Mouse (Mus musculus) forebrain, embryonic 11.5 days (tissue): ENCODE measurements at regions not wholly inside any gene's neighbourhood (a gene's known extent, or its start where the extent isn't known, plus 50 kb on each side); places are given as distances from the start of the nearest gene placed in this dataset.
"Not testable (repeated sequence)": the region's sequence is repeated elsewhere in the genome, so short reads cannot be mapped to it uniquely, and the experiment has no call there.

Source experiments
- ATAC-seq: fragments of 200-750 bp; cut with Nextera tagmentation; replicated peaks from 2 replicates; pipeline ENCODE4 v1.8.0; 2017; ENCODE audit warnings: moderate TSS enrichment; ENCODE audit not compliant: low FRiP score
- DNase-seq: peaks from one replicate; pipeline ENCODE4 v3.0.0-alpha.2; 2017; ENCODE audit warnings: low spot score
- H3K27ac ChIP-seq: fragments of 300-500 bp; sonication (generic); 2 replicates; pipeline ENCODE4 v1.5.1; 2014; ENCODE audit warnings: low read depth, low read length
- H3K27me3 ChIP-seq: fragments of 300-500 bp; sonication (generic); 2 replicates; pipeline ENCODE4 v1.6.1; 2014; ENCODE audit warnings: mild to moderate bottlenecking, low read length, mixed read lengths; ENCODE audit not compliant: control insufficient read depth, insufficient read depth
- H3K36me3 ChIP-seq: fragments of 300-500 bp; sonication (generic); 2 replicates; pipeline ENCODE4 v1.6.1; 2014; ENCODE audit warnings: mild to moderate bottlenecking, low read length, moderate library complexity, mixed read lengths; ENCODE audit not compliant: control insufficient read depth, insufficient read depth
- H3K4me1 ChIP-seq: fragments of 300-500 bp; sonication (generic); replicated peaks from 2 replicates; pipeline ENCODE4 v1.6.1; 2014; ENCODE audit warnings: low read length, mixed read lengths; ENCODE audit not compliant: control insufficient read depth, insufficient read depth
- H3K4me2 ChIP-seq: fragments of 300-500 bp; sonication (generic); 2 replicates; pipeline ENCODE4 v1.6.1; 2014; ENCODE audit warnings: low read depth, mild to moderate bottlenecking, low read length, moderate library complexity, mixed read lengths; ENCODE audit not compliant: severe bottlenecking
- H3K4me3 ChIP-seq: fragments of 300-500 bp; sonication (generic); 2 replicates; pipeline ENCODE4 v1.5.1; 2014; ENCODE audit warnings: low read depth, low read length
- H3K9ac ChIP-seq: fragments of 300-500 bp; sonication (generic); 2 replicates; pipeline ENCODE4 v1.6.1; 2014; ENCODE audit warnings: low read length
- H3K9me3 ChIP-seq: fragments of 300-500 bp; sonication (generic); 2 replicates; pipeline ENCODE4 v1.6.1; 2016; ENCODE audit warnings: low read length, mixed read lengths; ENCODE audit not compliant: control insufficient read depth
- WGBS: fragments of 180-500 bp; shearing (Covaris S2); extraction: QIAGEN DNeasy Blood & Tissue Kit; methylation state at CpG from one replicate; pipeline ENCODE4 v1.1.7; 2014; 5-methylcytosine and 5-hydroxymethylcytosine counted together

DNA sequence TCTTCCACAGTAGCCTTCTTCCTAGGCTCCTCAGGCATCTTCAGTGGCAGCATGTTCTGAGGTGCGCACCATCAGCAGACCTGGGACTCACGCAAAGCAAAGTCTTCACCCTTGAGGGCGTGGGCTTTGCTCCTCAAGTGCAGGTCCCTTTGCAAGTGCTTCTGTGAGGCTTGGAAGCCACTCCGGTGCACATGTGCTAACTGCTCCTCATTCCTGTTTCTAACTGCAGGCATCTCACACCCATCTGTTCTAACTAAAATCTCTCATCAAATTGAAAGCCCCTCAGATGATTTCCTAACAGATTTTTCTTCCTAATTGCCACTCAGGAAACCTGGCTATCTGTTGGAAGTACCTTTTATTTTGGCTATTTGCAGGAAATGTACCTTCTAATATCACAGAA is 278.9 kb downstream of the Med10 start:
- Histone ChIP-seq H3K4me3 (no peak overlapping the region), H3K4me2 (no peak overlapping the region), H3K9me3 (no peaks in the 10 kb centered on the region), H3K9ac (no peak overlapping the region), H3K36me3 (no peaks in the 10 kb centered on the region), H3K27ac (no peak overlapping the region), H3K27me3 (no peaks in the 10 kb centered on the region), H3K4me1 (no peaks in the 10 kb centered on the region)
- WGBS = 90% methylated on average over 4 of the region's 4 CpGs
- ATAC-seq (no peak), DNase-seq (no peak)

DNA sequence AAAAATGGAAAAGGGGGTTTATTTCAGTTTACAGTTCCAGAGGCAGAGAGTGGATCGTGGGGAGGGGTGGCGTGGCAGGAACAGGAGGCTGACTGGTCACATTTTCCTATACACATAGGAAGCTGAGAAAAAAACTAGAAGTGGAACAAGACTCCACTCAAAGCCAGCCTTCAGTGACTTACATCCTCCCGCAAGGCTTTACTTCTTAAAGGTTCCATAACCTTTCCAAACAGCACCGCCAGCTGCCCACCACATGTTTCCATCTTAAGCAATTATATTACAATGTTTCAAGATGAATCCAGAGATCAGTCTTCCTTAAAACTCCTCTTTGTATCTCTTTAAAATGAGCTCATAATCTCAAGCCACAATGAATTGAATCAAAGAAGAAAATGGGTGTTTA is 290.7 kb downstream of the Med10 start:
- H3K9ac ChIP-seq = no peak overlapping the region
- H3K27me3 ChIP-seq = no peaks in the 10 kb centered on the region
- WGBS = 84% methylated on average over 4 of the region's 4 CpGs
- H3K4me1 ChIP-seq = no peaks in the 10 kb centered on the region
- no peaks in the 10 kb centered on the region for H3K9me3 ChIP-seq
- H3K27ac ChIP-seq = no peak overlapping the region
- no peaks in the 10 kb centered on the region for H3K36me3 ChIP-seq
- no peak for DNase-seq
- H3K4me3 ChIP-seq = no peak overlapping the region
- ATAC-seq = no peak
- no peak overlapping the region for H3K4me2 ChIP-seq

DNA sequence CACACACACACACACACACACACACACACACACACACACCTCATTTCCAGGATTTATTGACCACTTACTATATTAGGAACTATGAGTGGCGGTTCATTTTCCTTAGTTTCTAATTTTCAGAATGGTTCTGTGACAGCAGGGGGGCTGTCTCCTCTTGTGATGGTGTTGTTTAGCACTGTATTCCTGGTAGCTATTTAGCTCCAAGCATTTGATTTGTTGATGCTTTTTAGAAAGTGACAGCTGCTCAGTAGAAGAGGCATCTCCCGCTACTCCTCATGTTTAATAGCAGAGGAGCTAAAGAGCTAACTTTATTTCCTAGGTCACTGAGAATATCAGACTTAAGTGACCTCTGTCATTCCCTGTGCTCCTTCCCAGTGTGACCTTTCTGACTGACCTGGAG is 291.8 kb downstream of the Med10 start:
- DNase-seq = no peak
- H3K9ac ChIP-seq = no peak overlapping the region
- H3K27me3 ChIP-seq = no peaks in the 10 kb centered on the region
- ATAC-seq = no peak
- no peaks in the 10 kb centered on the region for H3K9me3 ChIP-seq
- 66% methylated on average over 2 of the region's 2 CpGs for WGBS
- no peaks in the 10 kb centered on the region for H3K36me3 ChIP-seq
- H3K4me1 ChIP-seq = no peaks in the 10 kb centered on the region
- no peak overlapping the region for H3K27ac ChIP-seq
- H3K4me2 ChIP-seq = no peak overlapping the region
- H3K4me3 ChIP-seq = no peak overlapping the region

DNA sequence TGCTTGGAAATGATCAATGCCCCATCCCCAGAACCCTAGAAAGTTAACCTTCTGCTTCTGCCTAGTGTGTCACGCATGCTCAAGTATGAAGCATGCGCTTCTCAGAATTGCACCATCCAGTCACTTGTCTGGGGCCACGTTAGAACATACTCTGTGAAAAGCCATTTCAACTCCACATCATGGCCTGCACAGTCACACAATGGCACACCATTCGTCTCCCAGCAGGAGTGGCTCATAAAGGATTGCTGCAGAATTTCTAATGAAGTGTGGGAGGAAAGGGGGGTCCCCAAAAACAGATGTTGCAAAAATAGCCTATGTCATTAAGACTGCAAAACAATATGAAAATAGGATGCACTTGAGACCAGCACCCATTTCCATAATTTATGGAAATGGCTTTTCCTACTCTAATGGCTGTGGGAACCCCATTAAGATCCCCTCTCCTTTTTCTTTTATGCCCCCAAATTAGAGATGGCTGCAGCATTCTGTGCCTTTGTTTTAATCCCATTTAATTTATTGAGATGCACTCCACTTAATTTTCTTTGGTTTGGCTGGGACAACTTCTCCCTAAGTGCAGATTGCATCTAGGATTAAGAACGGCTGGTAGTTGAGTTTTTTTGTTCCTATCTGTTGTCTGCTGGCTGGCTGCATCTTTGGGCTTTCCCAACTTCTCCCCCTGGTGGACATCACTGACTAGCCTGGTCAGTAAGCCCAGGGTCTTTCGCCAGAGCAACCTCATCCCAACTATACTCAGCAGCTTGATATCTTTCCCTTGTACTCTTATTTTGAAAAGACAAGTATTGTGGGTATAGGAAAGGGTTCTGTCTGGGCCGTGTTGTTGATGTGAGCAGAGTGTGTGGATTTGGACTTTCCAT is 294.5 kb downstream of the Med10 start:
- Histone ChIP-seq H3K27me3 (no peaks in the 10 kb centered on the region), H3K4me1 (no peaks in the 10 kb centered on the region), H3K4me3 (no peak overlapping the region), H3K27ac (no peak overlapping the region), H3K36me3 (no peaks in the 10 kb centered on the region), H3K9ac (no peak overlapping the region), H3K9me3 (no peaks in the 10 kb centered on the region), H3K4me2 (no peak overlapping the region)
- DNase-seq (no peak), ATAC-seq (peak; percentile 83)
- WGBS = 55% methylated on average over 7 of the region's 7 CpGs

- not testable (repeated sequence) for H3K9ac ChIP-seq, H3K36me3 ChIP-seq, H3K4me1 ChIP-seq, H3K9me3 ChIP-seq, H3K27ac ChIP-seq, H3K27me3 ChIP-seq, H3K4me2 ChIP-seq, H3K4me3 ChIP-seq, DNase-seq, ATAC-seq
- WGBS = 74% methylated on average over 1 of the region's 1 CpGs
Measured at GRCm38 (mm10) chr13:70100091-70100490, 297.9 kb downstream of the Med10 start.

- Histone ChIP-seq H3K4me2 (no peak overlapping the region), H3K4me3 (no peak overlapping the region), H3K9me3 (no peaks in the 10 kb centered on the region), H3K27me3 (no peaks in the 10 kb centered on the region), H3K36me3 (no peaks in the 10 kb centered on the region), H3K4me1 (no peaks in the 10 kb centered on the region), H3K9ac (no peak overlapping the region), H3K27ac (no peak overlapping the region)
- WGBS = 84% methylated on average over 7 of the region's 7 CpGs
- DNase-seq = no peak
- ATAC-seq = no peak
Measured at GRCm38 (mm10) chr13:70103021-70103420, 300.8 kb downstream of the Med10 start.

- DNase-seq, ATAC-seq, H3K4me3 ChIP-seq, H3K4me2 ChIP-seq, H3K9ac ChIP-seq, H3K9me3 ChIP-seq, H3K4me1 ChIP-seq, H3K27me3 ChIP-seq, H3K36me3 ChIP-seq, H3K27ac ChIP-seq: not testable (repeated sequence)
- 90% methylated on average over 10 of the region's 10 CpGs for WGBS
Measured at GRCm38 (mm10) chr13:70103491-70103890, 301.3 kb downstream of the Med10 start.

GRCm38 (mm10) chr13:70103903-70104302 is 301.7 kb downstream of the Med10 start:
- ATAC-seq = no peak
- Histone ChIP-seq H3K9ac (no peak overlapping the region), H3K4me2 (no peak overlapping the region), H3K4me3 (no peak overlapping the region), H3K27ac (no peak overlapping the region), H3K9me3 (no peaks in the 10 kb centered on the region), H3K4me1 (no peaks in the 10 kb centered on the region), H3K36me3 (no peaks in the 10 kb centered on the region), H3K27me3 (no peaks in the 10 kb centered on the region)
- WGBS = 89% methylated on average over 4 of the region's 4 CpGs
- no peak for DNase-seq

DNA sequence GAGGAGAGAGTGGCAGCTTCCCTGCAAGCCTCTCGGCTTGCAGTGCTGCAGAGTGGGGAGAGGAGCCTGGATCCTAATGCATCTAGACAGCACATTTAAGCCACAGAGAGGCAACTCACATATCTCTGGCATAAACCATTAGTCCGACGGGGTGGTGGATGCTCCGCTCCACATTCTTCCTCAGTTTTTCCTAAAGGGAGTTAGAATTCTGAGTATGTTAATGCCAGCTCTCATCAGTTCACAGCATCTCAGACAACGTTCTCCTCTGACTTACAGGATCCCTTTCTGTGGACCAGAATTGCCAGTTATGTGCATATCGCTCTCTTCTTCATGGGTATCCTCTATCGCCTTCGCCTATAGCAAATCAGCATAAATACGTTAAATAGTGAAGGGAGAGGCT is 313.4 kb downstream of the Med10 start:
- WGBS = 83% methylated on average over 9 of the region's 9 CpGs

More for the DNA sequence above, 313.4 kb downstream of the Med10 start:
- Histone ChIP-seq H3K9ac (no peak overlapping the region), H3K4me1 (no peaks in the 10 kb centered on the region), H3K36me3 (no peaks in the 10 kb centered on the region), H3K9me3 (no peaks in the 10 kb centered on the region), H3K27ac (no peak overlapping the region), H3K4me2 (no peak overlapping the region), H3K27me3 (no peaks in the 10 kb centered on the region), H3K4me3 (no peak overlapping the region)
- DNase-seq (no peak), ATAC-seq (no peak)
